Mouse (Mus musculus) thymus, adult 2 months (tissue): Measurements from ENCODE around the gene Pgm5.

Experiments
- CTCF ChIP-seq: fragments of 200-500 bp; IDR thresholded peaks from 2 replicates; pipeline ENCODE4 v1.5.1; 2012; ENCODE audit warnings: mild to moderate bottlenecking, control low read depth, low read length, moderate library complexity, borderline replicate concordance; ENCODE audit not compliant: control insufficient read depth, poor library complexity, insufficient read depth; ENCODE audit errors: extremely low read depth
- POLR2A ChIP-seq: fragments of 200-500 bp; IDR thresholded peaks from 2 replicates; pipeline ENCODE4 v1.6.1; 2012; ENCODE audit warnings: mild to moderate bottlenecking, low read length, control low read depth, moderate library complexity; ENCODE audit not compliant: control insufficient read depth, poor library complexity, insufficient read depth; ENCODE audit errors: extremely low read depth

DNA sequence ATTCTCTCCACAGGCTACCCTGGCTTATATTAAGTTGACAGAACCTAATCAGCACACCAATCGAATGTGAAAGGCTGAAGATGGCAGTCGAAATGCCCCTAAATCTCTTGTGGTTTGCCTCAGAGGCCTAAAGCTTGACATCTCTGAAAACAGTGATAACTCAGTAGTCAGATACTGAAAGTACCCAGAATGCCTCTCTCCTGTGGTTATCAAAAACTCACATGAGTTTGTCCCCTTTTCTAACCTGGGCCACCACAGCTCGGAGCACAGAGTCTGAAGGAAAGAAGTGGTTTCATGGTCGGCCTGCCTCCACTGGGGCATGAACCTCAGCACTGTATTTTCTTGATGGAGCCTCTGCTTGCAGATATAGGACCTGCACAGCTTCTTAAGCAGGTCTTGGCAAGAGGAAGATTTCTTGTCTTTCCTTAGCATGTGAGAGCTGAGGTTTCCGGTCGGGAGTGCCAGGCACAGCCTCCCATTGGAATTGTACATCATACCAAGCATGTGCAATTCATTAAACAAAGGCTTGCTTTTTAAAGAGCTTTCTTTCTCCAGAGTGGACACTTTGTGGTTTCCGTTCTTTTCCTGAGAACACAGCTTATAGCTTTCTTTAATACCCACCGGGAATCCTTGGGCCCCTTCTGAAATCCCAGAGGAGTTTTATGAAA lies 215.4 kb downstream of the Pgm5 start:
- no peak for TF ChIP-seq CTCF
- no peak for TF ChIP-seq POLR2A
